Mouse (Mus musculus): ENCODE data around the gene Wdr95. TPM values are rescaled to one million over a fixed set of nuclear protein-coding genes. Genes with fewer than 3 reads are reported as not detected.

Wdr95 gene
- polyA plus RNA-seq, 1 experiment from 2014 or later, result 0.05 TPM

DNA sequence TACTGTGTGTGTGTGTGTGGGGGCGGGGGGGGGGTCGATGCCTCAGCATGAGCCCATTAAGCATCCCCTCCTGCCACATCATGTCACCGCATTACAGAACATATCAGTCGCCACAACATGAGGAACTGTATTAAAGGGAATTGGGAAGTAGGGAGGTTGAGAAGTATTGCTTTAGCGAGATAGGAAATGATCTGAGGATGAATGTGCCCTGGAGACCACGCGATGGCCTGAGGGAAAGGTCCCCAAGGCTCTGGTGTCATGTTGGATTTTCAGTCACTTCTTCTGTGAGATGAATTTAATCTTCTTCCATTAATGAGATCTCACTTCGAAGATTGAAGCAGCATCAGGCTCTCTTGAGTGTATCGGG, 130.9 kb downstream of the Wdr95 start:
- H3K9me3 ChIP-seq (replicated peaks; ENCODE audit: low read length), result no peaks in the 10 kb centered on the region
- H3K4me1 ChIP-seq (replicated peaks; ENCODE audit: insufficient read depth, low read length), result no peaks in the 10 kb centered on the region
- TF ChIP-seq CTCF (IDR thresholded peaks at IDR 0.05; ENCODE audit: low read depth), result no peak
- DNase-seq (ENCODE audit: low spot score), result no peak
- H3K27me3 ChIP-seq (ENCODE audit: insufficient read depth, low read length), result no peaks in the 10 kb centered on the region
- H3K36me3 ChIP-seq (ENCODE audit: insufficient read depth, low read length), result no peaks in the 10 kb centered on the region
- ATAC-seq (replicated peaks; ENCODE audit: low FRiP score, low read depth), result no peak
- WGBS, result 70% methylated on average over 7 of the region's 9 CpGs
- H3K9ac ChIP-seq (ENCODE audit: low read depth, low read length), result no peak overlapping the region
- no peak overlapping the region for H3K4me2 ChIP-seq (ENCODE audit: low read length)
- H3K4me3 ChIP-seq (replicated peaks; ENCODE audit: low read depth, low read length), result no peak overlapping the region
- no peak overlapping the region for H3K27ac ChIP-seq

DNA sequence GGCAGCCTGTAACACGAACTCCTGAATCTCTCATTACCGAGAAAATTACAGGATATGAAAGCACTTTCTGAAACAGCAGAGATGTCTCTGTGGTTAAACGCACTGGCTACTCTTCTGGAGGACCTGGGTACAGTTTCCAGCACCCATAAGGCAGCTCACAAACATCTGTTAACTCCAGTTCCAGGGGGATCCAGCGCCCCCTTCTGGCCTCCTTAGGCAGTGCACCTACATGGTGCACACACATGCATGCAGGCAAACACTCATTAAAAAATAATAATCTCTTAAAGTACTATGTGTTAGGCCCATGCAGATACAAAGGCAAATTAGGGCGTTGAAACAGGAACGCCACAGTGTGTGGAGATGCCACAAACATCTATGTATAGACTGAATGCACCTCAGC, 132.9 kb downstream of the Wdr95 start:
- Histone ChIP-seq H3K36me3 (ENCODE audit: insufficient read depth, low read length) (no peaks in the 10 kb centered on the region), H3K4me3 (replicated peaks; ENCODE audit: low read depth, low read length) (no peak overlapping the region), H3K4me1 (replicated peaks; ENCODE audit: insufficient read depth, low read length) (no peaks in the 10 kb centered on the region), H3K9ac (ENCODE audit: low read depth, low read length) (no peak overlapping the region), H3K27ac (no peak overlapping the region), H3K4me2 (ENCODE audit: low read length) (no peak overlapping the region), H3K9me3 (replicated peaks; ENCODE audit: low read length) (no peaks in the 10 kb centered on the region), H3K27me3 (ENCODE audit: insufficient read depth, low read length) (no peaks in the 10 kb centered on the region)
- 83% methylated on average over 6 of the region's 6 CpGs for WGBS
- 0 out of 2 replicates have a peak, but pooled peaks have one; percentile 12 for TF ChIP-seq CTCF (IDR thresholded peaks at IDR 0.05; ENCODE audit: low read depth)
- no peak for ATAC-seq (replicated peaks; ENCODE audit: low FRiP score, low read depth)
- no peak for DNase-seq (ENCODE audit: low spot score)

Other genes starting within 250 kb of the Wdr95 start
- gene Medag, start 116.9 kb upstream of the Wdr95 start, polyA plus RNA-seq (2015; fragmentation: Nextera tagmentation; extraction: Ambion mirVana), result 0.24 and 0.31 TPM in 2 replicates
- 0.14 and 0.23 TPM in 2 replicates for gene Tex26, start 89.0 kb upstream of the Wdr95 start, polyA plus RNA-seq (2015; fragmentation: Nextera tagmentation; extraction: Ambion mirVana)
- 25.0 and 27.4 TPM in 2 replicates for gene Hsph1, start 107.7 kb downstream of the Wdr95 start, polyA plus RNA-seq (2015; fragmentation: Nextera tagmentation; extraction: Ambion mirVana)
- gene B3glct, start 149.6 kb downstream of the Wdr95 start, polyA plus RNA-seq (2015; fragmentation: Nextera tagmentation; extraction: Ambion mirVana), result 15.4 and 16.3 TPM in 2 replicates

Measured in kidney, postnatal 0 days (tissue).